Mouse (Mus musculus) myocyte (in vitro differentiated cells): ENCODE measurements around the gene Rasip1. TPM values are rescaled to one million over a fixed set of nuclear protein-coding genes. Genes with fewer than 3 reads are reported as not detected.
A peak's percentile ranks its signal among the peaks of the same experiment; 100 is the strongest.

ENCODE experiments used
- H3K27me3 ChIP-seq: one replicate; pipeline ENCODE4 v1.6.1; 2011; ENCODE audit not compliant: control insufficient read depth, insufficient read depth, insufficient read length
- H3K36me3 ChIP-seq: one replicate; pipeline ENCODE4 v1.6.1; 2011; ENCODE audit not compliant: control insufficient read depth, insufficient read depth
- H3K4me2 ChIP-seq: one replicate; pipeline ENCODE4 v1.6.1; 2011; ENCODE audit warnings: low read depth, control low read depth
- H3K4me3 ChIP-seq: one replicate; pipeline ENCODE4 v1.5.1; 2011; ENCODE audit warnings: mild to moderate bottlenecking, control low read depth, moderate library complexity
- H3K79me2 ChIP-seq: one replicate; pipeline ENCODE4 v1.6.1; 2011; ENCODE audit not compliant: control insufficient read depth, insufficient read depth
- H3ac ChIP-seq: one replicate; pipeline ENCODE4 v1.6.1; 2011; ENCODE audit not compliant: control insufficient read depth, insufficient read length
- CEBPB ChIP-seq: IDR thresholded peaks from 2 replicates; pipeline ENCODE4 v1.6.1; 2011; ENCODE audit warnings: mild to moderate bottlenecking, moderate library complexity; ENCODE audit not compliant: poor library complexity, insufficient read depth, severe bottlenecking
- E2F4 ChIP-seq: IDR thresholded peaks from one replicate; pipeline ENCODE4 v1.6.1; 2011; ENCODE audit warnings: mild to moderate bottlenecking, control low read depth, moderate library complexity; ENCODE audit not compliant: insufficient read depth
- MAX ChIP-seq: IDR thresholded peaks from one replicate; pipeline ENCODE4 v1.6.1; 2011; ENCODE audit warnings: low read depth, mild to moderate bottlenecking, control low read depth
- MYOD1 ChIP-seq, 3 experiments: IDR thresholded peaks; one replicate each; pipeline ENCODE4 v1.6.1; 2011; ENCODE audit warnings: control low read depth in 2 of 3, low read depth in 2 of 3, mild to moderate bottlenecking in 2 of 3, moderate library complexity in 1 of 3; ENCODE audit not compliant: insufficient read length in 2 of 3, control insufficient read depth in 1 of 3
- MYOG ChIP-seq, 3 experiments: IDR thresholded peaks; one replicate each; pipeline ENCODE4 v1.6.1; 2011; ENCODE audit warnings: control low read depth in 2 of 3, low read depth in 2 of 3, mild to moderate bottlenecking in 2 of 3; ENCODE audit not compliant: insufficient read length in 2 of 3, control insufficient read depth in 1 of 3, insufficient read depth in 1 of 3
- POLR2A ChIP-seq: IDR thresholded peaks from one replicate; pipeline ENCODE4 v1.6.1; 2011; ENCODE audit warnings: low read depth, mild to moderate bottlenecking, control low read depth, moderate library complexity; ENCODE audit not compliant: insufficient read length
- POLR2AphosphoS2 ChIP-seq: IDR thresholded peaks from one replicate; pipeline ENCODE4 v1.6.1; 2011; ENCODE audit warnings: low read depth, control low read depth; ENCODE audit not compliant: insufficient read length
- REST ChIP-seq: IDR thresholded peaks from one replicate; pipeline ENCODE4 v1.6.1; 2011; ENCODE audit warnings: mild to moderate bottlenecking, control low read depth, moderate library complexity; ENCODE audit not compliant: insufficient read depth, insufficient read length
- SRF ChIP-seq: IDR thresholded peaks from one replicate; pipeline ENCODE4 v1.6.1; 2011; ENCODE audit warnings: low read depth; ENCODE audit not compliant: control insufficient read depth, insufficient read length
- TCF12 ChIP-seq: IDR thresholded peaks from one replicate; pipeline ENCODE4 v1.6.1; 2011; ENCODE audit warnings: mild to moderate bottlenecking, control low read depth; ENCODE audit not compliant: poor library complexity, insufficient read depth, severe bottlenecking
- TCF3 ChIP-seq: IDR thresholded peaks from one replicate; pipeline ENCODE4 v1.6.1; 2011; ENCODE audit warnings: low read depth, control low read depth; ENCODE audit not compliant: insufficient read length
- USF1 ChIP-seq: IDR thresholded peaks from one replicate; pipeline ENCODE4 v1.6.1; 2011; ENCODE audit warnings: low read depth, mild to moderate bottlenecking, control low read depth, moderate library complexity
- polyA plus RNA-seq: library from polyadenylated mRNA; unstranded; fragments of >200 nt; fragmentation: generic; extraction: Trizol; gene quantifications from one replicate; pipeline ENCODE4 v1.2.1, GENCODE M21; 2012; ENCODE audit warnings: missing spikeins

The Rasip1 gene
- polyA plus RNA-seq, 1 experiment: 0.40 TPM

GRCm38 (mm10) chr7:45634946-45635681 is 7.8 kb downstream of the Rasip1 start:
- no peak overlapping the region for H3ac ChIP-seq
- TF ChIP-seq POLR2AphosphoS2: peak; percentile 34
- no peak for TF ChIP-seq TCF12

GRCm38 (mm10) chr7:45635711-45636688 is 8.7 kb downstream of the Rasip1 start:
- no peaks in the 10 kb centered on the region for H3K27me3 ChIP-seq
- TF ChIP-seq POLR2A (no peak), SRF (no peak), E2F4 (no peak), CEBPB (no peak), MYOG (IDR thresholded peaks at IDR 0.05; ENCODE audit: control insufficient read depth in 1 of 3, insufficient read depth in 1 of 3, insufficient read length in 2 of 3, low read depth in 2 of 3) (no peak), REST (no peak), MYOD1 (IDR thresholded peaks at IDR 0.05; ENCODE audit: control insufficient read depth in 1 of 3, insufficient read length in 2 of 3, low read depth in 2 of 3) (no peak), POLR2AphosphoS2 (no peak), TCF12 (no peak), USF1 (no peak), MAX (no peak), TCF3 (no peak)
- H3K4me2 ChIP-seq: no peak overlapping the region
- no peak overlapping the region for H3K4me3 ChIP-seq
- no peaks in the 10 kb centered on the region for H3K79me2 ChIP-seq
- H3K36me3 ChIP-seq: no peaks in the 10 kb centered on the region
- H3ac ChIP-seq: no peak overlapping the region

More at GRCm38 (mm10) chr7:45634946-45635681, 7.8 kb downstream of the Rasip1 start:
- Histone ChIP-seq H3K4me3 (no peak overlapping the region), H3K36me3 (no peaks in the 10 kb centered on the region), H3K27me3 (no peaks in the 10 kb centered on the region), H3K79me2 (no peaks in the 10 kb centered on the region), H3K4me2 (no peak overlapping the region)

- Histone ChIP-seq H3ac (no peak overlapping the region), H3K36me3 (no peaks in the 10 kb centered on the region), H3K4me2 (no peak overlapping the region), H3K27me3 (no peaks in the 10 kb centered on the region), H3K4me3 (no peak overlapping the region), H3K79me2 (no peaks in the 10 kb centered on the region)
- TF ChIP-seq USF1 (no peak), TCF12 (no peak), POLR2A (no peak), MYOD1 (IDR thresholded peaks at IDR 0.05; ENCODE audit: control insufficient read depth in 1 of 3, insufficient read length in 2 of 3, low read depth in 2 of 3) (no peak), POLR2AphosphoS2 (no peak), CEBPB (no peak), MYOG (IDR thresholded peaks at IDR 0.05; ENCODE audit: control insufficient read depth in 1 of 3, insufficient read depth in 1 of 3, insufficient read length in 2 of 3, low read depth in 2 of 3) (no peak)
Measured at GRCm38 (mm10) chr7:45637710-45638109, 10.4 kb downstream of the Rasip1 start.

- Histone ChIP-seq H3K27me3 (no peaks in the 10 kb centered on the region), H3K36me3 (no peaks in the 10 kb centered on the region), H3ac (no peak overlapping the region), H3K4me2 (peak overlapping the region; percentile 47), H3K4me3 (no peak overlapping the region), H3K79me2 (no peaks in the 10 kb centered on the region)
- TF ChIP-seq CEBPB (no peak), TCF12 (no peak), E2F4 (peak; percentile 90), MAX (no peak), POLR2AphosphoS2 (peak; percentile 24), POLR2A (peak; percentile 44), SRF (no peak)
Measured at GRCm38 (mm10) chr7:45638623-45639401, 11.5 kb downstream of the Rasip1 start.
